Mouse (Mus musculus): ENCODE measurements around the gene Tex38.

DNA sequence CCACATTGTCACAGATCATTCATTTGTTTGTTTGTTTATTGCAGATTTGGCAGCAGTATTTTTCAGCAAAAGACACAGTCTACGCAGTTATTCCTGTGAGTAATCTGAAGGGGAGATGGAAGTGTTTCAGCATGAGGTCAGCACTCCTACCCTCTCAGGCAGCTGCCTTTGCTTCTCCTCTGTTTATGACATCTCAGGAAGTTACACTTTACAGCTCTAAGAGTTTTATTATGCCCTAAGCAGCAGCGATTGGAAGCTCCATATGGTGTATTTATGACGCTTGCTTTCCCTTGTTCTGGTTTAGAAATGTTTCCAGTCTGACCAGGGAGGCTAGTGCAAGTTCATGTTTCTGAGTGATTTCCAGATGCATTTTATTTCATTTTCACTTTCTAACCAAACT lies 14.5 kb upstream of the Tex38 start:
- TF ChIP-seq CTCF (IDR thresholded peaks at IDR 0.05; ENCODE audit: control insufficient read depth, insufficient read depth, low read length) (no peak), POLR2A (IDR thresholded peaks at IDR 0.05; ENCODE audit: borderline replicate concordance, control insufficient read depth, low read depth, low read length) (no peak)
